Mouse (Mus musculus) midbrain, postnatal 0 days (tissue): ENCODE measurements around the gene Nprl3. TPM values are rescaled to one million over a fixed set of nuclear protein-coding genes. Genes with fewer than 3 reads are reported as not detected.

ENCODE experiments used
- ATAC-seq: fragments of 200-750 bp; cut with Nextera tagmentation; 2 replicates; pipeline ENCODE4 v1.8.0; 2017; ENCODE audit warnings: moderate number of reproducible peaks, mild to moderate bottlenecking, moderate TSS enrichment, moderate library complexity; ENCODE audit not compliant: low FRiP score
- DNase-seq: peaks from one replicate; pipeline ENCODE4 v3.0.0-alpha.2; 2015; ENCODE audit warnings: low spot score
- H3K27ac ChIP-seq: fragments of 300-500 bp; sonication (generic); 2 replicates; pipeline ENCODE4 v1.5.1; 2014; ENCODE audit warnings: low read depth, mild to moderate bottlenecking, low read length, mixed read lengths
- H3K27me3 ChIP-seq: fragments of 300-500 bp; sonication (generic); 2 replicates; pipeline ENCODE4 v1.6.1; 2014; ENCODE audit warnings: low read length, control low read depth, mixed read lengths; ENCODE audit not compliant: insufficient read depth
- H3K36me3 ChIP-seq: fragments of 300-500 bp; sonication (generic); 2 replicates; pipeline ENCODE4 v1.6.1; 2014; ENCODE audit warnings: low read length, control low read depth, mixed read lengths; ENCODE audit not compliant: insufficient read depth
- H3K4me1 ChIP-seq: fragments of 300-500 bp; sonication (generic); 2 replicates; pipeline ENCODE4 v1.6.1; 2014; ENCODE audit warnings: mild to moderate bottlenecking, control low read depth, antibody characterized with exemption, low read length, mixed read lengths; ENCODE audit not compliant: insufficient read depth
- H3K4me2 ChIP-seq: fragments of 300-500 bp; sonication (generic); 2 replicates; pipeline ENCODE4 v1.6.1; 2014; ENCODE audit warnings: low read depth, mild to moderate bottlenecking, low read length, mixed read lengths; ENCODE audit not compliant: poor library complexity, severe bottlenecking
- H3K4me3 ChIP-seq: fragments of 300-500 bp; sonication (generic); 2 replicates; pipeline ENCODE4 v1.5.1; 2014; ENCODE audit warnings: low read depth, mild to moderate bottlenecking, low read length, moderate library complexity
- H3K9ac ChIP-seq: fragments of 300-500 bp; sonication (generic); replicated peaks from 2 replicates; pipeline ENCODE4 v1.6.1; 2014; ENCODE audit warnings: mild to moderate bottlenecking, low read length, moderate library complexity, mixed read lengths; ENCODE audit not compliant: poor library complexity, severe bottlenecking
- H3K9me3 ChIP-seq: fragments of 300-500 bp; sonication (generic); 2 replicates; pipeline ENCODE4 v1.6.1; 2016; ENCODE audit warnings: low read length, control low read depth
- CTCF ChIP-seq: IDR thresholded peaks from 2 replicates; pipeline ENCODE4 v1.5.1; 2016; ENCODE audit warnings: antibody characterized with exemption, mild to moderate bottlenecking
- WGBS: fragments of 180-500 bp; shearing (Covaris S2); extraction: QIAGEN DNeasy Blood & Tissue Kit; methylation state at CpG from one replicate; pipeline ENCODE4 v1.1.7; 2014; 5-methylcytosine and 5-hydroxymethylcytosine counted together
- polyA plus RNA-seq: library from polyadenylated mRNA; unstranded; fragments of >200 nt; fragmentation: Nextera tagmentation; extraction: Ambion mirVana; gene quantifications from 2 replicates; pipeline ENCODE4 v1.2.1, GENCODE M21; 2015
- total RNA-seq: library from RNA; depleted of rRNA; stranded (reverse); fragments of >200 nt; gene quantifications from 2 replicates; pipeline ENCODE4 v1.2.3, GENCODE M21; 2014

The Nprl3 gene
- total and polyA plus RNA-seq, 2 experiments from 2014 or later = 36.0 to 38.6 TPM

GRCm38 (mm10) chr11:32281416-32282144 lies 14.1 kb upstream of the Nprl3 start:
- DNase-seq (no peak), ATAC-seq (no peak)
- Histone ChIP-seq H3K4me1 (no peaks in the 10 kb centered on the region), H3K27ac (no peak overlapping the region), H3K36me3 (no peaks in the 10 kb centered on the region), H3K9me3 (no peaks in the 10 kb centered on the region), H3K27me3 (no peaks in the 10 kb centered on the region), H3K9ac (no peak overlapping the region), H3K4me2 (no peak overlapping the region), H3K4me3 (no peak overlapping the region)
- WGBS = 44% methylated on average over 1 of the region's 1 CpGs
- TF ChIP-seq CTCF = no peak

- H3K4me3 ChIP-seq = no peak overlapping the region
- no peaks in the 10 kb centered on the region for H3K36me3 ChIP-seq
- H3K4me1 ChIP-seq = no peaks in the 10 kb centered on the region
- 72% methylated on average over 2 of the region's 2 CpGs for WGBS
- H3K27me3 ChIP-seq = no peaks in the 10 kb centered on the region
- no peak for TF ChIP-seq CTCF
- no peaks in the 10 kb centered on the region for H3K9me3 ChIP-seq
- DNase-seq = no peak
- no peak overlapping the region for H3K27ac ChIP-seq
- no peak overlapping the region for H3K9ac ChIP-seq
- no peak overlapping the region for H3K4me2 ChIP-seq
- no peak for ATAC-seq
Observed at GRCm38 (mm10) chr11:32280646-32281045, 13.1 kb upstream of the Nprl3 start.

GRCm38 (mm10) chr11:32278458-32278957 lies 11.0 kb upstream of the Nprl3 start:
- Histone ChIP-seq H3K27ac (no peak overlapping the region), H3K4me3 (no peak overlapping the region), H3K9me3 (no peaks in the 10 kb centered on the region), H3K9ac (no peak overlapping the region), H3K36me3 (no peaks in the 10 kb centered on the region), H3K4me1 (no peaks in the 10 kb centered on the region), H3K4me2 (no peak overlapping the region), H3K27me3 (no peaks in the 10 kb centered on the region)
- DNase-seq (no peak), ATAC-seq (no peak)
- 86% methylated on average over 12 of the region's 12 CpGs for whole genome bisulfite sequencing
- TF ChIP-seq CTCF = no peak

- ATAC-seq = no peak
- WGBS = 82% methylated on average over 21 of the region's 21 CpGs
Observed at GRCm38 (mm10) chr11:32277736-32278457, 10.4 kb upstream of the Nprl3 start.

GRCm38 (mm10) chr11:32276347-32276746 lies 8.8 kb upstream of the Nprl3 start, which contains the start of gene Hba-x:
Gene Hba-x, plus strand, starts transcription at chr11:32276400.
- ATAC-seq = no peak
- Histone ChIP-seq H3K36me3 (no peaks in the 10 kb centered on the region), H3K9me3 (no peaks in the 10 kb centered on the region), H3K4me1 (no peaks in the 10 kb centered on the region), H3K4me2 (no peak within 1 kb of the TSS), H3K4me3 (no peak within 1 kb of the TSS), H3K27me3 (no peaks in the 10 kb centered on the region), H3K27ac (no peak within 1 kb of the TSS), H3K9ac (no peak within 1 kb of the TSS)
- 71% methylated on average over 3 of the region's 3 CpGs for WGBS
- DNase-seq = no peak
- no peak for TF ChIP-seq CTCF

More at GRCm38 (mm10) chr11:32277736-32278457, 10.4 kb upstream of the Nprl3 start:
- Histone ChIP-seq H3K27ac (no peak overlapping the region), H3K4me1 (no peaks in the 10 kb centered on the region), H3K4me3 (no peak overlapping the region), H3K36me3 (no peaks in the 10 kb centered on the region), H3K27me3 (no peaks in the 10 kb centered on the region), H3K4me2 (no peak overlapping the region), H3K9me3 (no peaks in the 10 kb centered on the region), H3K9ac (no peak overlapping the region)
- no peak for DNase-seq
- TF ChIP-seq CTCF = no peak

GRCm38 (mm10) chr11:32271178-32271577 lies 3.7 kb upstream of the Nprl3 start:
- Histone ChIP-seq H3K27me3 (no peaks in the 10 kb centered on the region), H3K36me3 (no peaks in the 10 kb centered on the region), H3K9ac (no peak overlapping the region), H3K4me3 (no peak overlapping the region), H3K27ac (no peak overlapping the region), H3K4me2 (no peak overlapping the region), H3K4me1 (no peaks in the 10 kb centered on the region), H3K9me3 (no peaks in the 10 kb centered on the region)
- DNase-seq (no peak), ATAC-seq (no peak)
- 49% methylated on average over 4 of the region's 4 CpGs for WGBS
- no peak for TF ChIP-seq CTCF
